Mouse (Mus musculus): ENCODE data around the gene Usp3. TPM values are rescaled to one million over a fixed set of nuclear protein-coding genes. Genes with fewer than 3 reads are reported as not detected.

Usp3 gene
- total RNA-seq, 2 experiments from 2014 or later = 12.8 to 15.4 TPM

DNA sequence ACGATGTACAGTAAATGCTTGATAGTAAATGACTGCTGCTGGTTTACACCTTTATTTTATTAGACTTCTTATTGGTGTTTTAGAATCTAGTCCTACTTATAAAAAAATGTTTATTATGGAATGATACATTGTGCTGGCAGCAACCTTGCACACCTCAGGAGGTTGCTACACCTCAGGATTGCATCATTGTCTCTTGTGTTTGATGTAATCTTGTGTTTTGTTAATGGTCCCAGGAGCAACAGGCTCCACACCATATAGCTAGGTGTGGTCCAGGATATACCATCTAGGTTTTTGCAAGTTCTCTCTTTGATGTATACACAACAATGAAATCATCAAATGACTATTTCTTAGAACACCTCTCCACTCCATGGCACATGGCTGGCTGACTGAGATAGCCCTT is 11.0 kb upstream of the Usp3 start:
- no peak for DNase-seq

DNA sequence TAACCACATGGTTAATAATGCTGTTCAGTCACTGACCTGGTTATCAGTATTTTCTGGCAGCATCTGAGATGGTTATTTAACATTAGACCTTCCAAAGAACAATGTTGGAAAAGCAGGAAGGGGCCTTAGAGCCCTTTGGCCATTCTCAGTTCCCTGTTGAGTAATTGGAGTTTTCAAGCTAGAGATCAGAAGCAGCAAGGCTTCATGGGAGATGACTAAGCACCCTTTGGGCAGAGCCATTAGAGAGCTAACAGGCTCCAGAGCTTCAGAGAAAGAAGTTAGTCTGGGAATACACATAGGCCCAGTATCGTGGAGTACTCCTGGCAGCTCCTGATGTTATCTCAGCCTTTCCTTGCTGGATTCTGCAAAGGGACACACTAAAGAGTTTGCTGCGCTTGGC is 8.1 kb upstream of the Usp3 start:
- DNase-seq = no peak

DNA sequence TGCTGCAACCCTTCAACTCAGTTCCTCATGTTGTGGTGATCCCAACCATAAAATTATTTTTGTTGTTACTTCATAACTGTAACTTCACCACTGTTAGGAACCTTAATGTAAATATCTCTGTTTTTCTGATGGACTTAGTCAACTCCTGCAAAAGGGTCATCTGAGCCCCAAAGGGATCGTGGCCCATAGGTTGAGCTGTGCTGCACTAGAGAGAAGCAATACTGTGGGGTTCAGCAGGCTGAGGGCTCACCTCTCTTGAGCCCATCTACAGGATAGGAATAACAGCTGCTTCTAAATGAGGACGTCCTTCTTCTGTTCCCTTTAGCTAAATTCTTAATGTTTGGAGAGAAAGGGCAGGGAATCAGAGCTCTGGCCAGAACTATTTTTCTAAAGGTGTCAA is 7.6 kb upstream of the Usp3 start:
- no peak for DNase-seq

DNA sequence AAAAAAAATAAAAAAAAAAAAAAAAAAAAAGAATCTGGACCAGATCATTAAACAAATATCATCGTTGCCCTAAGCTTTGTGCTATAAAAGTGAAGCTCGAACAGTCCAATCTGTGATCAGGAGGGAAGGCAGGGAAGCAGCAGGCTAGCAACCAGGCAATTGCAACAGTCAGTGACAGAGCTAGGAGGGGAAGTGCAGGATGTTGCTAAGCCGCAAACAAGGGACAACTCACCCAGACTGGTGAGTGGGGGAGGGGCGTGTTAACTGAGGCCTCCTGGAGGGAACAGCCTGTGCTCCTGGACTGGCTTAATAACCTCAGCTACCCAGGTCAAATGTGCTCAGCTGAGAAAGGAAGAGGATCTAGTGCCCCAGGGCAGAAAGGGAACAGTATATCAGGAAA is 6.6 kb upstream of the Usp3 start:
- DNase-seq = peak; percentile 56

DNA sequence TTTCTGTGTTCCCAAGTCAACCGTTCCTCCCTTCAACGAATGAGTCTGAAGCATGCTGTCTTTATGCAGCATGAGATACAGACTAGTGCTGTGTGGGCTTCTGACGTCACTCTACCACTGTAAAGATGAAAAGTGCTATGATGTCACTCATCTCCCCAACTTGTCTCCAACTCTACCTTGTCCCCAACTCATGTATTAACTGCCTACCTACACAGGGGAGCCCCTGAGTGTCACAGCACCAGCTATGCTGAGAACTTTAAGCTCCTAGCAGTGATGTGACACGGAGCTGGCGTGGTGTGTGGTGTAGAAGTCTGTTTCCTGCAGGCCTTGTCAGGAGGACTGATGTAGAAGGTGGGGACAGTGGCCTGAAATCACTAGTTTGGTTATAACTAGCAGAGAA is 5.7 kb upstream of the Usp3 start:
- DNase-seq = no peak

DNA sequence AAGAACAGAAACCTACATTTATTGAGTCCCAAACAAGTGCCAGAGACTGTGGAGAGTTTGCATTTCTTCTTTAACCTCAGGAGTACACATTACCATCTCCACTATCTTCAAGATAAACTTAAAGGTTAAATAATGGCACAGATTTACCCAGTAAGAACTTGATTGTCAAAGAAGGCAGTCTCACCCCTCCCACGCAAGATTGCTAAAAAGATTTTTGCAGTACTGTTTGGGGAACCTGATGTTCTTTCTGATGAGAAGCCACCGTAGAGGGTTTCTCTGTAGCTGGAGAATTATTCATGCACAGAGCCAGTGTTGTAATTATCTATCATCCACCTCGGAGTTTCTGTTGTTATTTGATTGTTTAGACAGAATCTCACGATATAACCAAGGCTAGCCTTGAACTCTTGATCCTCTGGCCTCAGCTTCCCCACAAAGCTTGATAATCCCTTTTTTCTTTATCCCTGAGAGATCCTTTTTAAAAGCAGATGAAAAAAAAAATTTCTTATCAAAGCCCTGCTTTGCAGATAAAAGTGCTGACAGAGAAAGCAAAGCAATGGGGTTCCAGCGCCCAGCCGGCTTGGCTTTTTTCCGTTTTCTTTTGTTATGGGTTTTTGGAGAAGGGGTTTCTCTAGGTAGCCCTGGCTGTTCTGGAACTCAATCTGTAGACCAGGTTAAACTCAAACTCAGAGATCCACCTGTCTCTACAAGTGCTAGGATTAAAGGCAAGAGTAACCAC is 4.7 kb upstream of the Usp3 start:
- no peak for DNase-seq

DNA sequence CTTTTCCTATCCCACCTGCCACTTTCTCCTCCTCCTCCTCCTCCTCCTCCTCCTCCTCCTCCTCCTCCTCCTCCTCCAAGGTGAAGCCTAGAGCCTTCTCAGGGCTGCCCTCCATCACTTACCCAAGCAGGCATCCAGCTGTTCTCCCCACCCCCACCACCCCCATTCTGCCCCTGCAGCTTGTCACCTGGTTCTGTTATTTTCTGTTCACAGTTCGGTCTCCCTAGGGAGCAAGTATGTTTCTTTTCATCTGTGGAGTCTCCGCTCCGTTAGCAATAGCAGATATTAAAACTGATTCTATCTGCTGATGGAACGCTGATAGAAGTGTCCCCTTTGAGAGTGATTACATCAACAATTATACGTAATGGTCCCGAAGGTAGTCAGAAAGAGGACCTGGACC is 4.1 kb upstream of the Usp3 start:
- no peak for DNase-seq

DNA sequence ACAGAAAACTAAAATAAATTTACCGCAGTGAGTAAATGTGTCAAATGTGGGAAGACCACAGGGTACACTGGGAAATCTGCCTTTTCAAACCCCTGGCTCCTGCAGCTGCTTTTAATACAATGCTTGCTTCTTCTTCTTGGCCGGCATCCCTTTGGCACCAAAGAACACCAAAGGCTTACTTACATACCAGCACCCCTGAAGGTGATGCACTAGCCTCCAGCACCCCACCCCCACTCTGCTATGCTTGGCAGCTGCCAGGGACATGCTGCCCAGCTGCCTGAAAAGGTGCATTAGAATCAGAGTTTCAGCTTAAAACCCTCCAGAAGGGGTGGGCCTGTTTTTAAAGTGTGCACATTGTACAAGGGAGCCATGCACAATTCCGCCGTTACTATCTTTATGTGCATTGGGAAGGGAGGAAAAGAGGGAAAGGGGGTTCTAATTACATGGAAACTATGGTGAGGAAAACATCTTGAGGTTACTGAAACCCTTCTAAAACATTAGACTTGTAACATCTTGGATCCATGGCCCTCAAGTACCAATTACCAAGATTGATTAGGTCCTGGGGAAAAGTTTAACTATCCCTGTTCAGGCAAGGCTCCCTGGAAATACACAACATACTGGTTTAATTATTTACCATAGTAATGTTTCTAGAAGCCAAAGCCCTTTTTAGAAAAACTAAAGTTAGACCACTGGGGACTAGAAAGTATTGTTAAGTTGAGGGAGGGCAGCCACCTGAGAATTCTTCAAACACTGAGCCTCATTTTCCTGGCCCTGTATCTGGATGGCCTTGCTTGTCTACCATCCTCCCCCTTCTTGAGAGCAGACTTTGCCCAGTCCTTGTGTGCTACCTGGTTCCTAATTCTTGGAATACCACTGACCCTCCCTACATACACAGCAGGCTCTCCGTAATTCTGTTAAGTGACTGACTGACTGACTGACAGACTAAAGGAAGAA is 3.1 kb upstream of the Usp3 start:
- DNase-seq = no peak

DNA sequence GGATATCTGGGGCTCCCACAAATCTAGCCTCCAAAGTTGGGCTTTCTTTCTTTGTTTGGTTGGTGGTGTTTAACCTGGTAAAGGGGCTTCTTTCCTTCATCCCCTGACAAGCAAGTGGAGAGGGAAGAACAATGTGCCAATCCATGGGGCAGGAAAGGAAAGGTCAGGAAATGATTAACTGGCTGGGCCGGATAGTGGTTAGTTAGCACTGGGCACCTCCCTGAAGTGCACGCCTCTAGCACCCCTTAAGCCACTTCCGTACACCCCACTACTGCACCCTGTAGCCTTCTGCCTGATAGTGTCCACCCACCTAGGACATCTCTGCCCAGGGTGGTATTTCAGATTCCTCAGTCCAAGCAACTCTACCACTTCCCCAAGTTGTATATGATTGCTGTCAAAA is 1.1 kb upstream of the Usp3 start:
- DNase-seq = no peak

DNA sequence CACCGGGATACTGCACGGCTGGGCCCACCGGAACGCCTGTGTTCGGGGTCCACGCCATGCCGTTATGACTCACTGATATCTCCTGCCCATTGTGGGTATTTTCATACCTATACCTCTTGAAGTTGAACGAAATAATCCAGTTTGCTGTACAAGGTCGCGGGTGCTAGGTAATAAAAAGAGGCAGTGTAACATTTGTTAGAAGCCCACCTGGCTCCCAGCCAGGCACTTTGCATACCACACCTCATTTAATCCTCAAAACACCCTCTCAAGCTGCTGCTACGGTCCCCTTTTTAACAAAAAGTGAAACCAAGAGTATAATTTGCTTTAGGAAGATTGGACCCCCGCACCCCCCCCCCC is 649 bp upstream of the Usp3 start:
- DNase-seq = no peak

DNA sequence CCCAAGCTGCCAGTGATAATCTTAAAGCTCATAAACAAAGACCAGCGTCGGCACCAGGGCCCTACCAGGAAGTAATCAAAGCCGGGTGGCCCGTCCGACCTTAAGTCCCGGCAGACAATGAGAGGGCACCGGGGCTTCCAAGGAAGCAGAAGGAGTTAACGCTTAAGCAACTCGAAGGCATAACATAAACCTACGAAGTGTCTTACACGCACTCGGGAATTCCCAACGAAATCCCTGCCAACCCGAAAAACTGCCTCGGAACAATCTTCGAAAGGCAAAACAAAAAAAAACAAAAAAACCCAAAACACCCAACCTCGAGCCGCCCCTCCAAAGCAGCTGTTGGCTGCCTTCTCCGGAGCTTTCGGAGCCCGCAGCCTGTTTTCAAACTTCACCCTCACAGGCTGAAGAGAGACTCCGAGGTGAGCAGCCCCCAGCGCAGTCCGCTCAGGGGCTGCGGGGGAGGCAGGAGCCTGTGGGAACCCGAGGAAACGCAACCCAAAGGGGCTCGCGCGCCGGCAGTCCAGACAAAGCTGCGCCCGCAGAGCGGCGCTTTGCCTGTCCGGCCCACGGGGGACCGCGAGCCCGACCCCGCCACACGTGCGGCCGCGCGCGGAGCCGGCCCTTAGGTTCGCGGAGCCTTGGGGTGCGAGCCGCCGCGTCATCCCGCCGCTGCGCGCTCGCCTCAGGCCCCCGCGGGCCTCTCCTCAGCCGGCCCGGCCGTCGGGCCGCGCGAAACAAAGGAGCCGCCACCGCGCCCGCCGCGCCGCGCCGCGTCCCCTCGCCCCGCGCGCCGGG is 894 bp downstream of the Usp3 start:
- peak; percentile 22 for DNase-seq

DNA sequence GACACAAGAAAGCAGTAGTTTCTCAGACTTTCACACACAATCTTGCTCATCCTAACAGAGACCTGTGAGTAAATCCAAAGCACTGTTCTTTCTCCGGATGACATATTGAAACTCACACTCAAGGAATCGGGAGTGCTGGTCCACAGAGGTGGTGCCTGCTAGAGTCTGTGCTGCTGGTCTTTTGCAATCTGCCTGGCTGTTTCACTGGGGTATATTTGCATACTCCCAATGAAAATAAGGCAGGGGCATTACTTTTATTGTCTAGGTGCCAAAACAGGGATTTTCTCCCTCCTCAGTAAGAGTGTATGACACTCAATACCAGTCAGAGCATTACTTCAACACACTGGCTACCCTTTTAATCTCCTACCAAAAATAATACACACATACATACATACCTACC is 2.9 kb downstream of the Usp3 start:
- DNase-seq = no peak

DNA sequence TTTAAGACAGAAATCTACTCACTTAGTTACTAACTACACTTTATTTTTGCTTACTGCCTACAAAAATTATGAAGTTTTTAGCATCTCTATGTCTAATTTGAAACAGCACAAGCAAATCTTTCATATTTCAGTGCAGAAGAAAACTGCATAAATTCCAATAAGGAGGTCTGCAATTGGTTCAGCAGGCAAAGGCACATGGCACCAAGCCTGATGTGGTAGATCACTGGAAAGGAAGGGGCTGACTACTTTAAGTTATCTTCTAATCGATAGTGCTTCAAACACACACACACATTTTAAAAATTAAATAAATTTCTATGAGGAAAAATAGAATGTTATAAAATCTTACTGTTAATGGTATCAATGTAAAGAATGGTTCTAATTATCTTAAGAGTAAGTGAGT is 5.9 kb downstream of the Usp3 start:
- DNase-seq = no peak

DNA sequence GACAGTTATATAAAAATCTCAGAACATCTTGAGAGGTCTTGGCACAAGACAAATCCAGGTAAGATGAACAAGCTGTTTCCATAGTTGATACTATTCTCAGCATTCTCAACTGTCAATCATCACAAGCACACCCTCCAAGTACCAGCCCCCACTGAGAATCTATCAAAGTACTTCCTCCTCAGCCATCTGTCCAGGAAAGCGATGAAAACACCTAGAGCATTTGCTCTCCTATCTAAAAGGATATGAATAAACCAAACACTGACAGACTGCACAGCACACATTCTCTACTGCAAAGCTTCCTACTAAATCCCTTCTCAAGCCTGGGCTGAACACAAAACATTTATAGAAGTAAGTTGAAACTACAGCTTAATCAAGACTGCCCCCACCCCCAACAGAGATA is 6.4 kb downstream of the Usp3 start:
- DNase-seq = no peak

DNA sequence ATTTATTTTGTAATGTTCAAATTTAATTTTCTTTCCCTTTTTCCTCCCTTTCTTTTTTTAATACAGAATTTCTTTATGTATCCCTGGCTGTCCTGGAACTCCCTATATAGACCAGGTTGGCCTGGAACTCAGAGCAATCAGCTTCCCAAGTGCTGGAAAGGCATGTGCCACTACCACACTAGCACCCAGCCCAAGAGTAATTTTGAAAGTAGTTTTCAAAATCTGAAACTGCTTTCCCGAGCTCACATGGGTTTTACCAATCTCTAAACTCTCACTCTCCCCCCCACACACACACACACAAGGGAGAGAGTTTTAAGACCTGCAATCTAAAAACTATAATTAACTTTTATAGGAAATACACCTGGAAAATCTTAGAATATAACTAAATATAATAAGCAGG is 7.8 kb downstream of the Usp3 start:
- DNase-seq = no peak

DNA sequence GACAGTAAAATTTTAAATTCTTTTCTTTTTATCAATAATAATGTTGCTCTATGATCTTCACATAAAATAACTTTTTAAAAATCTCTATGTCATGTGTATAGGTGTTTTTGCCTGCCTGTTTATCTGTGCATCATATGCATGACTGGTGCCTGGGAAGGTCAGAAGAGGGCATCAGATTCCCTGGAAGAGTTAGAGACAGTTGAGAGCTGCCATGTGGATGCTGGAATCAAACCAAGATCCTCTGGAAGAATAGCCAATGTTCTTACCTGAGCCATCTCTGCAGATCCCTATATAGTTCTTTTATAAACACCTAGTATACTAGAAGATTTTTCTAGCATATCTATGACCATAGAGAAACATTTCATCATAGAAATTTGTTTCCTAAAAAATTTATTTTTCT is 8.8 kb downstream of the Usp3 start:
- DNase-seq = no peak

DNA sequence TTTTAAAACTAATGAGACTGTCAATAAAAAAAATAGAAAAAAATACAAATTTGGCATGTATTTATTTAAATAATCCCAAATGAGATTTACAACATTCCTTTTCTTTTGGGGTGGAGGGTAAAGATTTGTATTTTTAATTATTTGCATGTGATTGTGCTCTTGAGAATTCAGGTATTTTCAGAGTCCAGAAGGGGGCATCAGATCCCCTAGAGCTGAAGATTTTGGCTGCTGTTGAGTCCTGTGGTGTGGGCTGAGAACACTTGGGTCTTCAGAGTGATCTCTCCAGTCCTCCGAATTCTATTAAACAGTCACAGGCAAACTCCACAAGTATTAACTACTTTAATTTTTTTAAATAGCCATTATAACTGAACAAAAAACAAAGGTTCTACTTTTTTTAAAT is 9.7 kb downstream of the Usp3 start:
- no peak for DNase-seq

DNA sequence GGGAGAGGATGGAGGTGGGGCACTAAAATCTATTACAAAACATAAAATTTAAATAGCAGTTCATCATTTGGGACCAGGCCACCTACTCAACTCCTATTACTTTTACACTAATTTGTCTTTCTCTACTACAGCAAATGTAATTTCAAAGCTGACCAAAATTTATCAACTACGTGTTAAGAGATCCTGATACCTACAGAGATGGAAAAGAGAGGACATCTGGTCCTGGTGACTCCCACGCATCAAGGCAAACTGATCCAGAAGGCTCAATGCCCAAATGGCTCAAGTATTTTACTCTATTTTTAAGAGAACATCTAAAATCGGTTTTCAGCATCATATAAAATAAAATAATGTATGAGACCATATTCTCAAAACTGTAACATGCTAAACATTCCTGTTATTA is 11.2 kb downstream of the Usp3 start:
- DNase-seq = no peak

DNA sequence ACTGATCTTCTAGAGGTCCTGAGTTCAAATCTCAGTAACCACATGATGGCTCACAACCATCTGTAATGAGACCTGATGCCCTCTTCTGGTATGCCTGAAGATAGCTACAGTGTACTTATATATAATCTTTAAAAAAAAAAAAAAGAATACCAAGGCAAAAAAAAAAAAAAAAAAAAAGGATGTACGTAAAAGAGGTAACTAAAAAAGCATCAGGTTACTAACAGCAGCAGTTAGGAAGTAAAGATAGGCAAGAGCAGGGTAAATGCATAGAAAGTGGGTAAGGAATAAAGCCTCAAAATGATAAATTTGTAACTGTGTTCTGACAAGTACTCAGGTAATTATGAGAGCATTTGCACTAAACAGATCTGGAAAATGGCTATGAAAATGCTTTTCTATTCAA is 12.2 kb downstream of the Usp3 start:
- no peak for DNase-seq

DNA sequence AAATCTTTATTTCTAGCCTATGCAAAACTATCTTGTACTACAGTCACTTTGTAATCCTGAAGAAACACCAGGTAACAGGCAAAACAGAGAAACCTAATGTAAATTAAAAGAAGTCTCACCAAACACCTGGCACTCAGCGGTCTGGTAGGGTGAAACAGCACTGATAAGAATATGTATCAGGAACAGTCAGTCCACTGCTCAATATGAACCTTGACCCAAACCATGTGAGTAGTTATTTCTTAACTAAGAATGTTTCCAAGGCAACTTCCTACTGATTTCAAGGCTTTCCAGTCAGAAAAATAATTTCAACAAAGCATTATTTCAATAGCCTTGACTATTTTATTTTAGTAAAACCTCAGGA is 17.1 kb downstream of the Usp3 start:
- DNase-seq = no peak

DNA sequence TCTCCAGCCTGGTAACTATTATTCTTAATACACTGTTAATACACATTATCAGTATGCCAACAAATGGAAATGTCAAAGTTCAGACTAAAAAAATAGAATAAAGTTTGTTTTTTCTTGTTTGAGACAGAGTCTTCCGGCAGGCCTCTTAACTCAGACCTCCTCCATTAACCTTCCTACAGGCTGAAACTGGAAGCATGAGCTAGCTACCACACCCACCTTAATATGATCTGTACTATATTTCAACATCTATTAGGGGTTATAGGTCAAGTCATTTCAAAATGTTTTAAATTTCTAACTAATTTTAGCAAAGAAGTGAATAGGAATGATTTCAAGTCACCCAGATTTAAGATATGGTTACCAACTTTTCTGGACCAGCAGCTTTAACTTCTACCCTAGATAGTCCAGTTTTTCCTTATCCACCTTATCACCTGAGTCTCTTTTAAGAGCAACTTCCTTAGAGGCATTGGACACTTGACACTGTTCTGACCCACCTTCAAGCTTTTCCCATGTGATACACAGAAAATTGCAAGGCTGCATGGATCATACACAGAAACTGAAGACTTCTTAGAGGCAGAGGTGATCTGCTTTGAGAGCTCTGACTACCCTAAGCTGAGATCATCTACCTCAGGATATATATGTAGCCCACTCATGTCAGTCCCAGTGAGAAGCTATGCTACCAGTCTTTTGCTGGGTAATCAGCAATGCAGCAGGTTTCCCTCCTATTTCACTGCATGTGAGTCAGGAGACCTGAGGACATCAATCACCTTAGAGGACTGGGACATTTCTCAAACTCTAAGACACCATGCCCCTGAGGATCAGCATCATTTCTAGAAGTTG is 17.7 kb downstream of the Usp3 start:
- DNase-seq = no peak

All from gastrocnemius, postnatal 25 days (tissue).